Mouse (Mus musculus) small intestine, adult 2 months (tissue): Measurements from ENCODE around the gene Wfdc8. TPM values are rescaled to one million over a fixed set of nuclear protein-coding genes. Genes with fewer than 3 reads are reported as not detected.

ENCODE experiments used
- H3K27ac ChIP-seq: fragments of 200-500 bp; 2 replicates; pipeline ENCODE4 v1.5.1; 2012; ENCODE audit warnings: low read depth, low read length, control low read depth, inconsistent platforms; ENCODE audit not compliant: insufficient read depth
- H3K27me3 ChIP-seq: fragments of 200-500 bp; 2 replicates; pipeline ENCODE4 v1.6.1; 2012; ENCODE audit warnings: mild to moderate bottlenecking, moderate library complexity, low read length, inconsistent platforms; ENCODE audit not compliant: control insufficient read depth, insufficient read depth
- H3K36me3 ChIP-seq: fragments of 200-500 bp; 2 replicates; pipeline ENCODE4 v1.6.1; 2012; ENCODE audit warnings: mild to moderate bottlenecking, low read length, control low read depth, inconsistent platforms; ENCODE audit not compliant: control insufficient read depth, insufficient read depth
- H3K4me1 ChIP-seq: fragments of 200-500 bp; 2 replicates; pipeline ENCODE4 v1.6.1; 2012; ENCODE audit warnings: low read length, inconsistent platforms, mixed read lengths; ENCODE audit not compliant: control insufficient read depth, insufficient read depth, insufficient read length
- H3K4me3 ChIP-seq: fragments of 200-500 bp; 2 replicates; pipeline ENCODE4 v1.5.1; 2012; ENCODE audit warnings: low read depth, mild to moderate bottlenecking, control low read depth, inconsistent platforms, low read length, moderate library complexity
- CTCF ChIP-seq: fragments of 200-500 bp; IDR thresholded peaks from 2 replicates; pipeline ENCODE4 v1.5.1; 2012; ENCODE audit warnings: low read depth, mild to moderate bottlenecking, control low read depth, inconsistent platforms, low read length, moderate library complexity, mixed read lengths; ENCODE audit not compliant: insufficient replicate concordance, insufficient read length; ENCODE audit errors: extremely low read depth
- POLR2A ChIP-seq: fragments of 200-500 bp; IDR thresholded peaks from 2 replicates; pipeline ENCODE4 v1.6.1; 2012; ENCODE audit warnings: low read depth, mild to moderate bottlenecking, control low read depth, inconsistent platforms, low read length, moderate library complexity
- WGBS: fragments of 180-500 bp; shearing (Covaris S2); methylation state at CpG from one replicate; pipeline ENCODE4 v1.1.7; 2018; 5-methylcytosine and 5-hydroxymethylcytosine counted together
- polyA plus RNA-seq: library from polyadenylated mRNA; depleted of rRNA; stranded (reverse); fragments of >200 nt; gene quantifications from 2 replicates; pipeline ENCODE4 v1.2.3, GENCODE M21; 2012

Wfdc8 gene
- polyA plus RNA-seq, 1 experiment = not detected

- H3K36me3 ChIP-seq = no peaks in the 10 kb centered on the region
- peaks cover 5% of the 10 kb centered on the region; the same call in 1 of the 2 replicates for H3K4me1 ChIP-seq
- peaks cover 13% of the 10 kb centered on the region for H3K27me3 ChIP-seq
- TF ChIP-seq POLR2A (no peak), CTCF (no peak)
- 28% methylated on average over 24 of the region's 24 CpGs for WGBS
- no peak within 1 kb of the TSS for H3K27ac ChIP-seq
- peak within 1 kb of the TSS; percentile 53 for H3K4me3 ChIP-seq
Observed at GRCm38 (mm10) chr2:164562391-164563188, 50.8 kb downstream of the Wfdc8 start, which contains the start of gene Wfdc2. Gene Wfdc2 (plus strand): TSS chr2:164562413.

DNA sequence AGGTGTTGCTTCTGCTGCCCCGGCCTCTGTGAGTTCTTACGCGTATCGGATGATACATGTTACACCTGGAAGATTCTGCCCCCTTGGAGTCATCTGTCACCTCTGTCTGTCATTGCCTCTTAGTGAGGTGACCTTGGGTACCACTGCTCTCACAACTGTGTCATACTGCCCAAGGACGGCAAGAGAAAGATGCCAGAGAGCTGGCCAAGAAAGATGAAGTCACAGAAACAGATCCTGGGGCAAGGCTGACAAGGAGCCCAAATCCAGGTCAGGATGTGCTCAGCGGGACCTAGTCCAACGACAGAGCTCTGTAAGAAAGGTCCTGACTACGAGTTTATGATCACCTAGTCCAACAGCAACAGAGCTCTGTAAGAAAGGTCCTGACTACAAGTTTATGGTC is 53.3 kb downstream of the Wfdc8 start:
- H3K27ac ChIP-seq = no peak overlapping the region
- WGBS = 81% methylated on average over 8 of the region's 8 CpGs
- H3K27me3 ChIP-seq = peaks cover 13% of the 10 kb centered on the region
- H3K4me3 ChIP-seq = no peak overlapping the region
- TF ChIP-seq POLR2A (no peak), CTCF (no peak)
- no peaks in the 10 kb centered on the region for H3K36me3 ChIP-seq
- peaks cover 5% of the 10 kb centered on the region; the same call in 1 of the 2 replicates for H3K4me1 ChIP-seq

DNA sequence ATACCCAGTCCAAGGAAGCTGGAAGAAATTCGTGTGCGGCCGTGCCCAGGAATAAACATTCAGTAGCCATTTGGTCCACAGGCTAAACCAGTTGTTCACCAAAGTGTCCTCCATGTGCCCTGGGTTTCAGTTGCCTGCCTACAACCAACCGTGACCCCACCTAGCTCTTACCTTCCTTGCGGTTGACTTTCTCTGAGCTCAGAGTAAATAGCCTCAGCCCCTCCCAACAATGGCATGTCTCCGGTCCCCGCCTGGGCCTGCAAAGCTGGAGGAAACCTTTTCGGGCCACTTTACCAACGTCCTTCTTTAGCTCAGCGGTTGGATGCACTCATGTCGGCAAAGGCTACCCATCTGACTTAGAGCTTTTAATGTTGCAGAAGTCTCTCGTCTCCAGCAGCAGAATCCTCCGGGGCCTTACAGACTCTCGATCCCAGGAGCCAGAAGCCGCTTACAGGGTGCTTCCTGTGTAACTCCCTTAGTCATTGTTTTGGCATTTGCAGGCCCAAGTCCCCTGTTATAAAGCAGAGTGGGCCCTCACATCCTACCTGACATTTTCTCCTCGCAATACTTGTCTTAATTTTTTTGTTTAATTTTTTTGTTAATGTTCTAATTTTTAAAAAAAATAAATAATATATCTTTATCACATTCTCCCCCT is 54.3 kb downstream of the Wfdc8 start:
- peaks cover 13% of the 10 kb centered on the region for H3K27me3 ChIP-seq
- H3K36me3 ChIP-seq = no peaks in the 10 kb centered on the region
- WGBS = 39% methylated on average over 16 of the region's 16 CpGs
- TF ChIP-seq CTCF (no peak), POLR2A (no peak)
- H3K27ac ChIP-seq = no peak overlapping the region
- no peak overlapping the region for H3K4me3 ChIP-seq
- peaks cover 5% of the 10 kb centered on the region; the same call in 1 of the 2 replicates for H3K4me1 ChIP-seq

DNA sequence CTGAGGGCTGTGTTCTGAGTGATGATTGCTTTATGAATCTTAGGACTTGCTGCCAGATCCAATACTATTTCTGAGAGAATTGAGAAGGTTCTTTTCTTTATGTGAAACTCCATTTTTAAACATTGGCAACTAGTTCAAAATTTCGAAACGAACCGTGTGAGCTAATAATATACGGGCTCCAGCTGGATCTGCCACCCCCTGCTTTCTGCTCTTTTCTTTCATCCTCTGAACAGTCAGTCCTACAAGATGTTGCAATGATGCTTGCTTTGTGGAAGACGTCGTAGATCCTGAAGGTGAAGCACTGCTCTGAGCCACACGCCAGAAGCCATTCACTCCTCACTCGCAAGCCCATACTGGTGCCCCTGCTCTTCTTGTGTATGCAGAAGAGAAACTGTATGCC is 55.0 kb downstream of the Wfdc8 start:
- H3K27me3 ChIP-seq = peaks cover 13% of the 10 kb centered on the region
- WGBS = 82% methylated on average over 8 of the region's 8 CpGs
- no peak overlapping the region for H3K4me3 ChIP-seq
- TF ChIP-seq CTCF (no peak), POLR2A (no peak)
- H3K4me1 ChIP-seq = peaks cover 3% of the 10 kb centered on the region; the same call in 1 of the 2 replicates
- H3K27ac ChIP-seq = no peak overlapping the region
- no peaks in the 10 kb centered on the region for H3K36me3 ChIP-seq

DNA sequence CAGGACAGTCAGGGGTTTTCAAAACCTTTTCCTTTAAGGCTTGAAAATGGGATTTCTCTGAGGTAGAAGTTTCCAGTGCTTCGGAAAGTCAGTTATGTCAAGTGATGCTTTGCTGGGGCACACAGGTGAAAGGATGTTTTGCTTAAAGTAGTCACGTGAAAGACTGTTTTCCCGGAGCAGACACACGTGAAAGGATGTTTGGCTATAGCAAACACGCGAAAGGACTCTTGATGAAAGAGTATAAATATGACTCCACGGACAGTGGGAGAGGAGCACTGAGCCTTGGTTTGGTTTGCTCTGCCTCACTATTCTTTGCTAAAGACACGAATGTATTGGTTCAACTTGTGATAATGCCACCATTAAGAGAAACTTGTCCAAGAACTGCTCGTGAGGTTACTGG is 61.9 kb downstream of the Wfdc8 start:
- WGBS = 83% methylated on average over 9 of the region's 9 CpGs
- TF ChIP-seq CTCF (no peak), POLR2A (no peak)
- Histone ChIP-seq H3K36me3 (no peaks in the 10 kb centered on the region), H3K4me3 (no peak overlapping the region), H3K27me3 (no peaks in the 10 kb centered on the region), H3K27ac (no peak overlapping the region), H3K4me1 (no peaks in the 10 kb centered on the region)

- Histone ChIP-seq H3K4me1 (no peaks in the 10 kb centered on the region), H3K27ac (no peak overlapping the region), H3K27me3 (no peaks in the 10 kb centered on the region), H3K4me3 (no peak overlapping the region), H3K36me3 (no peaks in the 10 kb centered on the region)
- 69% methylated on average over 2 of the region's 2 CpGs for WGBS
- TF ChIP-seq CTCF (no peak), POLR2A (no peak)
Observed at GRCm38 (mm10) chr2:164550895-164551269, 62.5 kb downstream of the Wfdc8 start.
